Comparison of ENCODE assay signal across 11 mouse cellular contexts in genomic region chr12:27928366-27928963, GRCm38 (mm10).
DNase-seq lines count a peak whose midpoint lies in the region; ATAC-seq lines count a peak whose summit lies in the region.
"Had no signal": no experiment of that assay in that cellular context is flagged by ENCODE, and none has a peak within 500 bp of the region (broad histone marks: within the 10 kb centered on the region; RNA-seq: fewer than 3 reads in every experiment).

No protein-coding gene starts in this region.

- no peaks in the 10 kb centered on the region for H3K36me3 ChIP-seq in midbrain, embryonic 13.5 days
- H3K36me3 ChIP-seq in midbrain, embryonic 10.5 days, result no peaks in the 10 kb centered on the region
- H3K36me3 ChIP-seq in hindbrain, embryonic 13.5 days, result no peaks in the 10 kb centered on the region
- H3K36me3 ChIP-seq: liver, embryonic 13.5 days; neural tube, embryonic 12.5 days had no signal

- no peaks in the 10 kb centered on the region for H3K27me3 ChIP-seq in midbrain, embryonic 13.5 days
- H3K27me3 ChIP-seq in midbrain, embryonic 10.5 days (ENCODE audit: low read depth, poor library complexity, severe bottlenecking), result no peaks in the 10 kb centered on the region
- no peaks in the 10 kb centered on the region for H3K27me3 ChIP-seq in hindbrain, embryonic 13.5 days
- H3K27me3 ChIP-seq: liver, embryonic 13.5 days; neural tube, embryonic 12.5 days had no signal

- no peak overlapping the region for H3K4me3 ChIP-seq in midbrain, embryonic 13.5 days (replicated peaks)
- no peak overlapping the region for H3K4me3 ChIP-seq in midbrain, embryonic 10.5 days
- H3K4me3 ChIP-seq in hindbrain, embryonic 13.5 days, result no peak overlapping the region
- H3K4me3 ChIP-seq: liver, embryonic 13.5 days; neural tube, embryonic 12.5 days had no signal

- 53% methylated on average over 11 of the region's 11 CpGs for WGBS in midbrain, embryonic 13.5 days
- 73% methylated on average over 11 of the region's 11 CpGs for WGBS in midbrain, embryonic 10.5 days
- WGBS in hindbrain, embryonic 13.5 days, result 45% methylated on average over 11 of the region's 11 CpGs

- H3K27ac ChIP-seq in midbrain, embryonic 13.5 days, result peak overlapping the region; percentile 54
- no peak overlapping the region for H3K27ac ChIP-seq in midbrain, embryonic 10.5 days (replicated peaks)
- peak overlapping the region; percentile 74 for H3K27ac ChIP-seq in hindbrain, embryonic 13.5 days
- H3K27ac ChIP-seq: liver, embryonic 13.5 days; neural tube, embryonic 12.5 days had no signal

- no peaks in the 10 kb centered on the region for H3K9me3 ChIP-seq in midbrain, embryonic 13.5 days
- H3K9me3 ChIP-seq in midbrain, embryonic 10.5 days (replicated peaks), result no peaks in the 10 kb centered on the region
- H3K9me3 ChIP-seq in hindbrain, embryonic 13.5 days, result 0 out of 2 replicates have a peak, but pooled peaks cover 3% of the 10 kb centered on the region
- H3K9me3 ChIP-seq: liver, embryonic 13.5 days; neural tube, embryonic 12.5 days had no signal

- DNase-seq in gastrocnemius, postnatal 10 days, result peak; percentile 6
- DNase-seq in gastrocnemius, adult 8-10 months (ENCODE audit: low spot score in 2 of 2), result no peak
- DNase-seq in midbrain, embryonic 10.5 days (ENCODE audit: low spot score), result no peak
- peak; percentile 48 for DNase-seq in retina, embryonic 14.5 days (ENCODE audit: low spot score)
- no peak for DNase-seq in natural killer cell, adult 2 months (ENCODE audit: low spot score in 2 of 2)
- no peak for DNase-seq in layer of hippocampus, adult 9-10 months (ENCODE audit: low spot score)
- DNase-seq: kidney, adult 9 months; liver, embryonic 13.5 days had no signal

- H3K4me1 ChIP-seq in midbrain, embryonic 13.5 days (replicated peaks), result peaks cover 24% of the 10 kb centered on the region
- H3K4me1 ChIP-seq in midbrain, embryonic 10.5 days, result peaks cover 22% of the 10 kb centered on the region
- peaks cover 28% of the 10 kb centered on the region for H3K4me1 ChIP-seq in hindbrain, embryonic 13.5 days (replicated peaks)
- H3K4me1 ChIP-seq: liver, embryonic 13.5 days had no signal

- ATAC-seq in midbrain, embryonic 13.5 days, result peak; percentile 60; the same call in 1 of the 2 replicates
- ATAC-seq in hindbrain, embryonic 13.5 days (ENCODE audit: low FRiP score), result 0 out of 2 replicates have a peak, but pooled peaks have one; percentile 43

- no peak overlapping the region for H3K9ac ChIP-seq in midbrain, embryonic 13.5 days (replicated peaks)
- no peak overlapping the region for H3K9ac ChIP-seq in hindbrain, embryonic 13.5 days
- H3K9ac ChIP-seq: liver, embryonic 13.5 days; neural tube, embryonic 12.5 days had no signal

- H3K4me2 ChIP-seq in midbrain, embryonic 13.5 days (replicated peaks), result no peak overlapping the region
- no peak overlapping the region for H3K4me2 ChIP-seq in hindbrain, embryonic 13.5 days
- H3K4me2 ChIP-seq: liver, embryonic 13.5 days; neural tube, embryonic 12.5 days had no signal

Comparison
In these comparisons a context has a peak if more than half of its experiments do, and no peak if none do; other contexts are left out.
1. DNase-seq: peak in gastrocnemius, postnatal 10 days (single experiment) and retina, embryonic 14.5 days (single experiment); none in gastrocnemius, adult 8-10 months (0 of 2), midbrain, embryonic 10.5 days (single experiment), natural killer cell, adult 2 months (0 of 2) and layer of hippocampus, adult 9-10 months (single experiment).